ENCODE assay signal across 12 mouse cellular contexts in the genomic region with DNA sequence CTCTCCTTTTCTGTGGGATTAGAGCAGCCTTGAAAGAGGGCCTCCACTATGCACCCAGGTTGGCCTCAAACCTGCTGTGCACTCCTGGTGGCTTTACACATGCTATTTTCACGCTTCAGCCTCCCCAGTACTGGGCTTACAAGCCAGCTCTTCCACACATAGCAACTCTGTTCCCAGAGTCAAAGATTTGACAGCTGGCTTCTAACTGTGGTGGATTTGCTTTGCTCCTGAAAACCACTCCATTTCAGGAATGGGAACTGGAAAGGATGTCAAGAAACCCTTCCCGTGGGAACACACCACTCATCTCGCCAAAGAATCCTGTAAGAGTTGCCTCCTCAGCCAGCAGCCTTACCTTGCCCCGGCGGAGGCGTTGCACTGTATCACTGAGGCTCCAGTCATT.
"Had no signal": no experiment of that assay in that cellular context is flagged by ENCODE, and none has a peak within 500 bp of the region (broad histone marks: within the 10 kb centered on the region; RNA-seq: fewer than 3 reads in every experiment).

No protein-coding gene starts in this region.

- DNase-seq: forebrain, postnatal 0 days; gastrocnemius, postnatal 14 days; gastrocnemius, postnatal 36 days; heart, adult 18-20 months; heart, postnatal 4 days; kidney, adult 2 months; kidney, adult 9 months; kidney, postnatal 14 days; kidney, postnatal 36 days; layer of hippocampus, adult 9-11 months; layer of hippocampus, postnatal 36 days; left cerebral cortex, postnatal 4 days had no signal
